27 mouse cellular contexts compared by ENCODE assay signal in the genomic region with DNA sequence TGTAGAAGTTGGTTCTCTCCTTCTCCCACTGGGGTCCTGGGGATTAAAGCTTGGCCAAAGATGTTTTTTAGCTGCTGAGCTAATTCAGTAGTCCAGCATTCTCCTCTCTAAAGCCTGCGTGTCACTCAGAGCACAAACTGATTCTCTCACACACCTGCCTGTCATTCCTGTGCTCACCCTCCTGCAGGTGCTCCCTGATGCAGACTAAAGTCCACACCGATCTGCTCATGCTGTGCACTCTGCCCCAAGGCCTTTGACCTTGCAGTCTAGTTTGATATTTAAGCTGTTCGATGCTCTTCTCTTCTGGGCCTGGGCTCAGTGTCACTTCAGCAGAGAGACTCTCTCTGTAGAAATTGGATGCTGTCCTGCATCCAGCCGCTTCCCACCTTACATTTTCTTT. TPM values are rescaled to one million over a fixed set of nuclear protein-coding genes. Genes with fewer than 3 reads are reported as not detected.
DNase-seq lines count a peak whose midpoint lies in the region; ATAC-seq and TF ChIP-seq lines count a peak whose summit lies in the region.
"Had no signal": no experiment of that assay in that cellular context is flagged by ENCODE, and none has a peak within 500 bp of the region (broad histone marks: within the 10 kb centered on the region; RNA-seq: fewer than 3 reads in every experiment).

No protein-coding gene starts in this region.

- 49% methylated on average over 4 of the region's 4 CpGs for WGBS in intestine, postnatal 0 days
- 58% methylated on average over 4 of the region's 4 CpGs for WGBS in liver, embryonic 16.5 days (ENCODE audit: insufficient replicate concordance)

- H3K4me2 ChIP-seq in intestine, postnatal 0 days (replicated peaks; ENCODE audit: low read depth): no peak overlapping the region
- H3K4me2 ChIP-seq in liver, embryonic 16.5 days (ENCODE audit: low read depth, low read length): peak overlapping the region; percentile 4; the same call in 1 of the 2 replicates
- H3K4me2 ChIP-seq: embryonic facial prominence, embryonic 15.5 days; hindbrain, embryonic 15.5 days; limb, embryonic 15.5 days; stomach, embryonic 15.5 days had no signal

- H3K27ac ChIP-seq in intestine, postnatal 0 days (ENCODE audit: low read depth, low read length): no peak overlapping the region
- H3K27ac ChIP-seq in liver, embryonic 16.5 days (ENCODE audit: low read length): peak overlapping the region; percentile 57
- H3K27ac ChIP-seq: embryonic facial prominence, embryonic 15.5 days; gastrocnemius, adult 2 months; heart, embryonic 10.5 days; hindbrain, embryonic 15.5 days; limb, embryonic 15.5 days; midbrain, embryonic 10.5 days; stomach, embryonic 15.5 days had no signal

- no peaks in the 10 kb centered on the region for H3K9me3 ChIP-seq in intestine, postnatal 0 days (ENCODE audit: control insufficient read depth)
- H3K9me3 ChIP-seq in liver, embryonic 16.5 days (replicated peaks; ENCODE audit: control insufficient read depth, low read length): no peaks in the 10 kb centered on the region
- H3K9me3 ChIP-seq: embryonic facial prominence, embryonic 15.5 days; G1E; heart, embryonic 10.5 days; hindbrain, embryonic 15.5 days; limb, embryonic 15.5 days; midbrain, embryonic 10.5 days; stomach, embryonic 15.5 days had no signal

- no peaks in the 10 kb centered on the region for H3K27me3 ChIP-seq in intestine, postnatal 0 days (replicated peaks; ENCODE audit: control insufficient read depth, insufficient read depth, low read length)
- no peaks in the 10 kb centered on the region for H3K27me3 ChIP-seq in liver, embryonic 16.5 days (ENCODE audit: control insufficient read depth, insufficient read depth, low read depth, low read length)
- H3K27me3 ChIP-seq: CH12.LX; embryonic facial prominence, embryonic 15.5 days; hindbrain, embryonic 15.5 days; limb, embryonic 15.5 days; Patski; stomach, embryonic 15.5 days had no signal

- H3K36me3 ChIP-seq in intestine, postnatal 0 days (ENCODE audit: control insufficient read depth, insufficient read depth): no peaks in the 10 kb centered on the region
- H3K36me3 ChIP-seq in liver, embryonic 16.5 days (ENCODE audit: control insufficient read depth, insufficient read depth): no peaks in the 10 kb centered on the region
- H3K36me3 ChIP-seq: embryonic facial prominence, embryonic 15.5 days; G1E; heart, embryonic 10.5 days; hindbrain, embryonic 15.5 days; limb, embryonic 15.5 days; midbrain, embryonic 10.5 days; stomach, embryonic 15.5 days had no signal

- peaks cover 8% of the 10 kb centered on the region for H3K4me1 ChIP-seq in intestine, postnatal 0 days (replicated peaks; ENCODE audit: control insufficient read depth, insufficient read depth, low read length)
- H3K4me1 ChIP-seq in liver, embryonic 16.5 days (ENCODE audit: control insufficient read depth, low read depth, low read length): no peaks in the 10 kb centered on the region; the same call in none of the 2 replicates
- H3K4me1 ChIP-seq: embryonic facial prominence, embryonic 15.5 days; heart, embryonic 10.5 days; hindbrain, embryonic 15.5 days; limb, embryonic 15.5 days; midbrain, embryonic 10.5 days; stomach, embryonic 15.5 days had no signal

- TF ChIP-seq CTCF in intestine, postnatal 0 days (IDR thresholded peaks at IDR 0.05; ENCODE audit: low read depth): no peak

- ATAC-seq in intestine, postnatal 0 days: peak; percentile 57
- peak; percentile 95 for ATAC-seq in liver, embryonic 16.5 days (ENCODE audit: low read depth)
- ATAC-seq: forebrain, embryonic 14.5 days; Patski had no signal

- no peak overlapping the region for H3K9ac ChIP-seq in intestine, postnatal 0 days (ENCODE audit: low read depth, low read length)
- no peak overlapping the region for H3K9ac ChIP-seq in liver, embryonic 16.5 days (ENCODE audit: low read depth, low read length)
- H3K9ac ChIP-seq: embryonic facial prominence, embryonic 15.5 days; hindbrain, embryonic 15.5 days; limb, embryonic 15.5 days; stomach, embryonic 15.5 days had no signal

- H3K4me3 ChIP-seq in intestine, postnatal 0 days (ENCODE audit: low read depth, low read length): no peak overlapping the region
- H3K4me3 ChIP-seq in liver, embryonic 16.5 days (ENCODE audit: low read depth, low read length): peak overlapping the region; percentile 17; the same call in 1 of the 2 replicates
- H3K4me3 ChIP-seq: embryonic facial prominence, embryonic 15.5 days; gastrocnemius, adult 2 months; heart, embryonic 10.5 days; hindbrain, embryonic 15.5 days; limb, embryonic 15.5 days; midbrain, embryonic 10.5 days; stomach, embryonic 15.5 days had no signal

- DNase-seq in kidney, adult 8-10 months: peak; percentile 62 to 64
- DNase-seq in kidney, postnatal 4 days: no peak
- peak; percentile 56 to 60 for DNase-seq in kidney, postnatal 36 days
- no peak for DNase-seq in thymus, postnatal 0 days (ENCODE audit: low spot score)
- no peak for DNase-seq in spleen, postnatal 10 days (ENCODE audit: low spot score in 2 of 2)
- DNase-seq: adrenal gland, adult 2 months; B cell, adult 2 months; cerebellum, adult 11 months; cerebellum, adult 9-11 months; gastrocnemius, adult 2 months; lung, postnatal 10 days; right cerebral cortex, postnatal 25 days; thymus, adult 18-20 months; thymus, postnatal 4 days had no signal

RNA-seq across cellular contexts. Expression of gene Fam47e, which starts 16.4 kb away (rescaled TPM):
- polyA plus RNA-seq in intestine, postnatal 0 days (2015; fragmentation: Nextera tagmentation; extraction: Ambion mirVana): not detected in 2 replicates
- polyA plus RNA-seq in liver, embryonic 16.5 days (2015; fragmentation: Nextera tagmentation; extraction: Ambion mirVana): 8.4 and 8.6 TPM in 2 replicates
- polyA plus RNA-seq in thymus, postnatal 0 days (2015; fragmentation: Nextera tagmentation; extraction: Ambion mirVana): 0.29 TPM in 1 of 2 replicates, not detected in the other
- polyA plus RNA-seq: adrenal gland, adult 2 months; G1E; heart, embryonic 10.5 days; intestine, embryonic 14.5 days; limb, embryonic 15.5 days; midbrain, embryonic 10.5 days; Patski had no signal

RNA-seq across cellular contexts. Expression of gene Stbd1, which starts 31.6 kb away (rescaled TPM):
- polyA plus RNA-seq in intestine, postnatal 0 days (2015; fragmentation: Nextera tagmentation; extraction: Ambion mirVana): 13.7 and 14.1 TPM in 2 replicates
- 51.0 and 58.8 TPM in 2 replicates for polyA plus RNA-seq in liver, embryonic 16.5 days (2015; fragmentation: Nextera tagmentation; extraction: Ambion mirVana)
- polyA plus RNA-seq in thymus, postnatal 0 days (2015; fragmentation: Nextera tagmentation; extraction: Ambion mirVana): 2.2 and 2.3 TPM in 2 replicates
- polyA plus RNA-seq: G1E had no signal

Comparison
In these comparisons a context has a peak if more than half of its experiments do, and no peak if none do; other contexts are left out.
1. DNase-seq: peak in kidney, adult 8-10 months (2 of 2) and kidney, postnatal 36 days (2 of 2); none in kidney, postnatal 4 days (0 of 2), thymus, postnatal 0 days (single experiment) and spleen, postnatal 10 days (0 of 2).